Mouse (Mus musculus): ENCODE measurements around the gene Ap5s1. TPM values are rescaled to one million over a fixed set of nuclear protein-coding genes. Genes with fewer than 3 reads are reported as not detected.

The Ap5s1 gene
- total RNA-seq, 2 experiments from 2014 or later = 36.7 to 41.7 TPM

Other genes starting within 250 kb of the Ap5s1 start
- gene Gfra4, start 164.0 kb upstream of the Ap5s1 start, total RNA-seq (2021) = 10 to 100 TPM in 1 of 2 experiments, 1 to 10 TPM in 1; 6.2 to 10.2 TPM
- 1 to 10 TPM; 1.3 to 1.9 TPM for gene Adam33, start 143.3 kb upstream of the Ap5s1 start, total RNA-seq (2021)
- gene Siglec1, start 120.3 kb upstream of the Ap5s1 start, total RNA-seq (2021) = 1 to 10 TPM; 1.9 to 6.5 TPM
- gene Hspa12b, start 79.8 kb upstream of the Ap5s1 start, total RNA-seq (2021) = 10 to 100 TPM; 30.6 to 30.7 TPM
- not detected for gene Gm11037, start 73.6 kb upstream of the Ap5s1 start, total RNA-seq (2021)
- gene 1700037H04Rik, start 47.0 kb upstream of the Ap5s1 start, total RNA-seq (2021) = 10 to 100 TPM in 1 of 2 experiments, 1 to 10 TPM in 1; 9.7 to 17.7 TPM
- gene Cenpb, start 27.0 kb upstream of the Ap5s1 start, total RNA-seq (2021) = 10 to 100 TPM; 76.7 to 79.6 TPM
- 1 to 10 TPM; 2.9 to 5.9 TPM for gene Cdc25b, start 20.1 kb upstream of the Ap5s1 start, total RNA-seq (2021)
- gene Spef1, start 19.8 kb upstream of the Ap5s1 start, total RNA-seq (2021) = 1 to 10 TPM; 4.7 to 5.5 TPM
- gene Mavs, start 27.0 kb downstream of the Ap5s1 start, total RNA-seq (2021) = 10 to 100 TPM; 64.0 to 78.2 TPM
- gene Pank2, start 55.4 kb downstream of the Ap5s1 start, total RNA-seq (2021) = 10 to 100 TPM; 21.4 to 23.1 TPM
- gene Rnf24, start 145.8 kb downstream of the Ap5s1 start, total RNA-seq (2021) = 1 to 10 TPM; 3.9 to 4.1 TPM